ENCODE assay signal across 9 mouse cellular contexts in genomic region chr5:20938523-20938922, GRCm38 (mm10). TPM values are rescaled to one million over a fixed set of nuclear protein-coding genes. Genes with fewer than 3 reads are reported as not detected.
DNase-seq lines count a peak whose midpoint lies in the region; ATAC-seq and TF ChIP-seq lines count a peak whose summit lies in the region.
"Had no signal": no experiment of that assay in that cellular context is flagged by ENCODE, and none has a peak within 500 bp of the region (broad histone marks: within the 10 kb centered on the region; RNA-seq: fewer than 3 reads in every experiment).

No protein-coding gene starts in this region.

- no peaks in the 10 kb centered on the region for H3K27me3 ChIP-seq in hindbrain, embryonic 10.5 days (ENCODE audit: insufficient read depth, poor library complexity, severe bottlenecking)
- no peaks in the 10 kb centered on the region for H3K27me3 ChIP-seq in hindbrain, embryonic 13.5 days
- H3K27me3 ChIP-seq in spleen, adult 2 months (ENCODE audit: control insufficient read depth, insufficient read depth, low read length), result no peaks in the 10 kb centered on the region
- H3K27me3 ChIP-seq in heart, embryonic 16.5 days (ENCODE audit: control insufficient read depth, insufficient read depth, low read length), result no peaks in the 10 kb centered on the region
- H3K27me3 ChIP-seq in small intestine, adult 2 months (ENCODE audit: control insufficient read depth, insufficient read depth, low read length), result no peaks in the 10 kb centered on the region
- H3K27me3 ChIP-seq: limb, embryonic 12.5 days had no signal

- no peak overlapping the region for H3K4me3 ChIP-seq in hindbrain, embryonic 10.5 days
- H3K4me3 ChIP-seq in hindbrain, embryonic 13.5 days, result no peak overlapping the region
- H3K4me3 ChIP-seq in spleen, adult 2 months (ENCODE audit: extremely low read depth, insufficient read depth, insufficient read length), result no peak overlapping the region; the same call in 1 of the 2 replicates
- H3K4me3 ChIP-seq in heart, embryonic 16.5 days (ENCODE audit: low read length), result no peak overlapping the region
- peak overlapping the region; percentile 15; the same call in 1 of the 2 replicates for H3K4me3 ChIP-seq in small intestine, adult 2 months (ENCODE audit: low read depth, low read length)
- H3K4me3 ChIP-seq: limb, embryonic 12.5 days had no signal

- H3K9me3 ChIP-seq in hindbrain, embryonic 10.5 days, result no peaks in the 10 kb centered on the region
- no peaks in the 10 kb centered on the region for H3K9me3 ChIP-seq in hindbrain, embryonic 13.5 days
- no peaks in the 10 kb centered on the region for H3K9me3 ChIP-seq in heart, embryonic 16.5 days (replicated peaks; ENCODE audit: control insufficient read depth, low read length)
- H3K9me3 ChIP-seq: limb, embryonic 12.5 days had no signal

- peak overlapping the region; percentile 45; the same call in 1 of the 2 replicates for H3K27ac ChIP-seq in hindbrain, embryonic 10.5 days
- H3K27ac ChIP-seq in hindbrain, embryonic 13.5 days, result no peak overlapping the region
- peak overlapping the region; percentile 14 for H3K27ac ChIP-seq in spleen, adult 2 months (ENCODE audit: insufficient read depth, low read length)
- peak overlapping the region; percentile 90 for H3K27ac ChIP-seq in heart, embryonic 16.5 days (ENCODE audit: low read length)
- H3K27ac ChIP-seq in small intestine, adult 2 months (ENCODE audit: insufficient read depth, low read depth, low read length), result 0 out of 2 replicates have a peak overlapping the region, but pooled peaks have one; percentile 9
- H3K27ac ChIP-seq: limb, embryonic 12.5 days had no signal

- no peak overlapping the region for H3K9ac ChIP-seq in hindbrain, embryonic 13.5 days
- H3K9ac ChIP-seq in heart, embryonic 16.5 days (ENCODE audit: low read length), result no peak overlapping the region
- H3K9ac ChIP-seq: limb, embryonic 12.5 days had no signal

- WGBS in hindbrain, embryonic 10.5 days, result 68% methylated on average over 5 of the region's 5 CpGs
- 72% methylated on average over 5 of the region's 5 CpGs for WGBS in hindbrain, embryonic 13.5 days
- WGBS in spleen, adult 2 months, result 23% methylated on average over 5 of the region's 5 CpGs
- 40% methylated on average over 5 of the region's 5 CpGs for WGBS in heart, embryonic 16.5 days
- WGBS in small intestine, adult 2 months, result 64% methylated on average over 5 of the region's 5 CpGs

- peaks cover 6% of the 10 kb centered on the region for H3K36me3 ChIP-seq in hindbrain, embryonic 10.5 days
- no peaks in the 10 kb centered on the region for H3K36me3 ChIP-seq in hindbrain, embryonic 13.5 days
- no peaks in the 10 kb centered on the region for H3K36me3 ChIP-seq in spleen, adult 2 months (ENCODE audit: control insufficient read depth, insufficient read depth, low read length)
- H3K36me3 ChIP-seq in heart, embryonic 16.5 days (ENCODE audit: control insufficient read depth, insufficient read depth), result peaks cover 2% of the 10 kb centered on the region; the same call in 1 of the 2 replicates
- no peaks in the 10 kb centered on the region for H3K36me3 ChIP-seq in small intestine, adult 2 months (ENCODE audit: control insufficient read depth, insufficient read depth, low read length)

- no peak for TF ChIP-seq POLR2A in spleen, adult 2 months (IDR thresholded peaks at IDR 0.05; ENCODE audit: low read depth, low read length)
- TF ChIP-seq POLR2A in small intestine, adult 2 months (IDR thresholded peaks at IDR 0.05; ENCODE audit: low read depth, low read length), result no peak

- DNase-seq in hindbrain, embryonic 10.5 days (ENCODE audit: low spot score), result no peak
- no peak for DNase-seq in spleen, adult 2 months (ENCODE audit: low read depth in 1 of 2, low spot score in 2 of 2)
- no peak for DNase-seq in spleen, postnatal 10 days (ENCODE audit: low spot score in 2 of 2)
- DNase-seq in spleen, postnatal 14 days (ENCODE audit: low spot score in 2 of 2), result no peak
- DNase-seq in gastrocnemius, postnatal 25 days, result no peak

- TF ChIP-seq CTCF in spleen, adult 2 months (IDR thresholded peaks at IDR 0.05; ENCODE audit: extremely low read depth, insufficient read depth, insufficient read length, insufficient replicate concordance), result no peak
- no peak for TF ChIP-seq CTCF in small intestine, adult 2 months (IDR thresholded peaks at IDR 0.05; ENCODE audit: extremely low read depth, insufficient read length, insufficient replicate concordance, low read depth, low read length)

- no peak overlapping the region for H3K4me2 ChIP-seq in hindbrain, embryonic 13.5 days
- peak overlapping the region; percentile 19; the same call in 1 of the 2 replicates for H3K4me2 ChIP-seq in heart, embryonic 16.5 days (ENCODE audit: low read depth, low read length)
- H3K4me2 ChIP-seq: limb, embryonic 12.5 days had no signal

- no peak for ATAC-seq in hindbrain, embryonic 13.5 days (ENCODE audit: low FRiP score)
- ATAC-seq in heart, embryonic 16.5 days (replicated peaks; ENCODE audit: extremely low read depth, insufficient read depth, low FRiP score), result no peak

- peaks cover 17% of the 10 kb centered on the region for H3K4me1 ChIP-seq in hindbrain, embryonic 10.5 days (replicated peaks)
- peaks cover 25% of the 10 kb centered on the region for H3K4me1 ChIP-seq in hindbrain, embryonic 13.5 days (replicated peaks)
- H3K4me1 ChIP-seq in spleen, adult 2 months (ENCODE audit: control insufficient read depth, insufficient read depth, insufficient read length), result peaks cover 36% of the 10 kb centered on the region
- peaks cover 67% of the 10 kb centered on the region for H3K4me1 ChIP-seq in heart, embryonic 16.5 days (ENCODE audit: control insufficient read depth, insufficient read depth, low read length)
- peaks cover 22% of the 10 kb centered on the region for H3K4me1 ChIP-seq in small intestine, adult 2 months (ENCODE audit: control insufficient read depth, insufficient read depth, insufficient read length, low read length)

RNA-seq across cellular contexts. Expression of gene Rsbn1l, which starts 17.7 kb away (rescaled TPM):
- polyA plus RNA-seq in hindbrain, embryonic 10.5 days (2016; fragmentation: Nextera tagmentation; extraction: Ambion mirVana), result 4.8 and 5.5 TPM in 2 replicates
- 4.8 and 5.3 TPM in 2 replicates for polyA plus RNA-seq in hindbrain, embryonic 13.5 days (2015; fragmentation: Nextera tagmentation; extraction: Ambion mirVana)
- 6.1 and 7.4 TPM in 2 replicates for polyA plus RNA-seq in spleen, adult 2 months (2012; rRNA removed)
- 6.5 and 7.1 TPM in 2 replicates for polyA plus RNA-seq in heart, embryonic 16.5 days (2015; fragmentation: Nextera tagmentation; extraction: Ambion mirVana)
- 1.5 and 3.4 TPM in 2 replicates for polyA plus RNA-seq in small intestine, adult 2 months (2012; rRNA removed)
- 1 to 10 TPM; 6.4 to 7.8 TPM for total RNA-seq in gastrocnemius, postnatal 25 days (2021)

RNA-seq across cellular contexts. Expression of gene Tmem60, which starts 56.5 kb away (rescaled TPM):
- polyA plus RNA-seq in hindbrain, embryonic 10.5 days (2016; fragmentation: Nextera tagmentation; extraction: Ambion mirVana), result 58.8 and 59.9 TPM in 2 replicates
- 68.2 and 68.8 TPM in 2 replicates for polyA plus RNA-seq in hindbrain, embryonic 13.5 days (2015; fragmentation: Nextera tagmentation; extraction: Ambion mirVana)
- 4.5 and 5.2 TPM in 2 replicates for polyA plus RNA-seq in spleen, adult 2 months (2012; rRNA removed)
- 51.1 and 51.6 TPM in 2 replicates for polyA plus RNA-seq in heart, embryonic 16.5 days (2015; fragmentation: Nextera tagmentation; extraction: Ambion mirVana)
- 0.52 and 1.1 TPM in 2 replicates for polyA plus RNA-seq in small intestine, adult 2 months (2012; rRNA removed)
- 10 to 100 TPM; 14.5 to 18.0 TPM for total RNA-seq in gastrocnemius, postnatal 25 days (2021)

RNA-seq across cellular contexts. Expression of gene Phtf2, which starts 56.6 kb away (rescaled TPM):
- 16.0 and 17.4 TPM in 2 replicates for polyA plus RNA-seq in hindbrain, embryonic 10.5 days (2016; fragmentation: Nextera tagmentation; extraction: Ambion mirVana)
- polyA plus RNA-seq in hindbrain, embryonic 13.5 days (2015; fragmentation: Nextera tagmentation; extraction: Ambion mirVana), result 24.3 and 24.7 TPM in 2 replicates
- polyA plus RNA-seq in spleen, adult 2 months (2012; rRNA removed), result 2.2 and 2.3 TPM in 2 replicates
- polyA plus RNA-seq in heart, embryonic 16.5 days (2015; fragmentation: Nextera tagmentation; extraction: Ambion mirVana), result 34.2 and 38.9 TPM in 2 replicates
- 0.13 and 0.27 TPM in 2 replicates for polyA plus RNA-seq in small intestine, adult 2 months (2012; rRNA removed)
- 100 to 1,000 TPM; 134 to 156 TPM for total RNA-seq in gastrocnemius, postnatal 25 days (2021)
